Mouse (Mus musculus): ENCODE data around the gene Aplp1. TPM values are rescaled to one million over a fixed set of nuclear protein-coding genes. Genes with fewer than 3 reads are reported as not detected.

Gene Aplp1
- polyA plus RNA-seq, 1 experiment from 2014 or later: 214 TPM

GRCm38 (mm10) chr7:30421175-30421889, 24.0 kb downstream of the Aplp1 start, which contains the start of gene Nfkbid:
TSS of gene Nfkbid (plus strand) at chr7:30421732.
- peaks cover 10% of the 10 kb centered on the region; the same call in 1 of the 2 replicates for H3K36me3 ChIP-seq (replicated peaks)
- peaks cover 29% of the 10 kb centered on the region for H3K27me3 ChIP-seq
- peak; percentile 51 for ATAC-seq (ENCODE audit: low FRiP score)
- peak within 1 kb of the TSS; percentile 93 for H3K4me2 ChIP-seq
- H3K4me1 ChIP-seq: peaks cover 19% of the 10 kb centered on the region
- H3K9me3 ChIP-seq: no peaks in the 10 kb centered on the region
- peak within 1 kb of the TSS; percentile 59 for H3K9ac ChIP-seq
- WGBS: 9% methylated on average over 31 of the region's 31 CpGs
- H3K4me3 ChIP-seq (replicated peaks): peak within 1 kb of the TSS; percentile 60
- H3K27ac ChIP-seq: no peak within 1 kb of the TSS

GRCm38 (mm10) chr7:30420673-30421072, 24.7 kb downstream of the Aplp1 start:
- WGBS: 91% methylated on average over 3 of the region's 3 CpGs
- no peak overlapping the region for H3K27ac ChIP-seq
- ATAC-seq (ENCODE audit: low FRiP score): no peak
- H3K4me3 ChIP-seq (replicated peaks): no peak overlapping the region
- no peak overlapping the region for H3K9ac ChIP-seq
- H3K27me3 ChIP-seq: peaks cover 29% of the 10 kb centered on the region
- peaks cover 6% of the 10 kb centered on the region; the same call in 1 of the 2 replicates for H3K36me3 ChIP-seq (replicated peaks)
- H3K9me3 ChIP-seq: no peaks in the 10 kb centered on the region
- no peak overlapping the region for H3K4me2 ChIP-seq
- peaks cover 19% of the 10 kb centered on the region for H3K4me1 ChIP-seq

DNA sequence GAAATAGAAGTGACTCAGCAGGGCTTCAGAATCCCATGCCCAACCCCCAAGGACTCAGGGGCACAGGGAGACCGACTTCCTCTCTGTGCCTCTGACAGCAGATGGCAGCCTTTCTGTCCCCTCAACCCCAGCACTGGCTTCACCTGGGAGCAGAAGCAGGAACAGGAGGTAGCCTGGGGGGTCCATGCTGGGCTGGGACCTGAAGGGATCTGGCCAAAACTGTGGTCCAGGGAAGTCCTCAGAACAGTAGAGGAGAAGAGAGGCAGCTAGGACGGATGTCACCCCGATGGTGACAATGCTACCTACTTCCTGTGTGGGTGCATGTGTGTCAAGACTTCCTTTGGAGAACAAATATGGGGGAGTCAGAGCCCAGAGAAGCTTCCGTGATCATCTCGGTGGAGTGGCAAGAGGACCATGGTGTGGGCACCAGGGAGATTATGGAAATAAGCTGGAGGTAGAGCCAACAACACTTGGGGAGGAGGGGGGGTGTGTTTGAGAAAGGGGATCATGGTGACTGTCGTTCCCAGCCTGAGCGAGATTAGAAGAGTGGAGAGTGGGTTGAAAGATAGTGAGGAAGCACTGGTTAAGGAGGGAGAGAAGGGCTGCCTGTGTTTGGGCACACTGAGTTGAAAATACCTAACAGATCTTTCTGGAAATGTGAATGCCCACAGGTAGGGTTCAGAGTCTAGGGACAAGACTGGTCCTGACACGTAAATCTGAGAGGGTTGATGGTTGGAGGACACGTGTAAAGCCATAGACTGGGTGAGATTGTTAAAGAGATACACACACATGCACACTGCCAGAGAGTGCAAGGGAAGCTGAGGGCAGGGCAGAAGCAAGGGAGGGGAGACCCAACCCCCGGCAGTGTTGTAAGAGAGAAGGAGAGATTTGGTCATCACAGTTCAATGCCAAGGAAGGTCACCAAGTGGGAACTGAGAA, 25.5 kb downstream of the Aplp1 start, which contains the start of gene Hcst:
TSS of gene Hcst (minus strand) at position 294 of the 939 bp plus-strand sequence.
- Histone ChIP-seq H3K4me3 (replicated peaks) (no peak within 1 kb of the TSS), H3K4me2 (no peak within 1 kb of the TSS), H3K36me3 (replicated peaks) (no peaks in the 10 kb centered on the region), H3K9ac (no peak within 1 kb of the TSS), H3K4me1 (peaks cover 19% of the 10 kb centered on the region), H3K27me3 (peaks cover 29% of the 10 kb centered on the region), H3K9me3 (no peaks in the 10 kb centered on the region), H3K27ac (no peak within 1 kb of the TSS)
- WGBS: 77% methylated on average over 10 of the region's 10 CpGs
- no peak for ATAC-seq (ENCODE audit: low FRiP score)

- ATAC-seq (ENCODE audit: low FRiP score): no peak
- Histone ChIP-seq H3K36me3 (replicated peaks) (no peaks in the 10 kb centered on the region), H3K4me2 (no peak overlapping the region)
Observed at GRCm38 (mm10) chr7:30417856-30418255, 27.5 kb downstream of the Aplp1 start.

DNA sequence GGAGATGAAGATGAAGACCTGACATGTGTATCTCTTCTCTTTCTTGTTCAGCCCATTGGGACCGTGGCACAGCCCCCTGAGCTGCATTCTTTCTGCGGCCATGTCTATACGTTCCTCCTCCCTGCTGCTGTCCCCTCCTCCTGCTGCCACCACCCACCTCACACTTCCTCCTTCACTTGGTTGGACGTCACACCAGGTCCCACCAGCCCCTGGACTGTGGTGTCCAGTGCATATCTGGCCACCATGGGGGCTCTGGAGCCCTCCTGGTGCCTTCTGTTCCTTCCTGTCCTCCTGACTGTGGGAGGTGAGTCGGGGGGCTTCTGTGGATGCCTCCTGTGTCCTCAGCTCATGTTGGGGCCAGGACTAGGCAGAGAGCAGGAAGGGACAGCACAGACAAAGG, 31.7 kb downstream of the Aplp1 start, which contains the start of gene Tyrobp:
TSS of gene Tyrobp (plus strand) at position 165 of the 400 bp plus-strand sequence.
- Histone ChIP-seq H3K27ac (no peak within 1 kb of the TSS), H3K9me3 (no peaks in the 10 kb centered on the region), H3K4me1 (no peaks in the 10 kb centered on the region), H3K4me2 (no peak within 1 kb of the TSS), H3K27me3 (no peaks in the 10 kb centered on the region; the same call in 1 of the 2 replicates), H3K9ac (no peak within 1 kb of the TSS), H3K36me3 (replicated peaks) (no peaks in the 10 kb centered on the region), H3K4me3 (replicated peaks) (no peak within 1 kb of the TSS)
- no peak for ATAC-seq (ENCODE audit: low FRiP score)
- 70% methylated on average over 5 of the region's 5 CpGs for WGBS

More at GRCm38 (mm10) chr7:30417856-30418255, 27.5 kb downstream of the Aplp1 start:
- Histone ChIP-seq H3K4me1 (peaks cover 14% of the 10 kb centered on the region), H3K9me3 (no peaks in the 10 kb centered on the region), H3K27me3 (peaks cover 21% of the 10 kb centered on the region; the same call in 1 of the 2 replicates), H3K9ac (no peak overlapping the region), H3K27ac (no peak overlapping the region), H3K4me3 (replicated peaks) (no peak overlapping the region)
- 82% methylated on average over 9 of the region's 9 CpGs for WGBS

DNA sequence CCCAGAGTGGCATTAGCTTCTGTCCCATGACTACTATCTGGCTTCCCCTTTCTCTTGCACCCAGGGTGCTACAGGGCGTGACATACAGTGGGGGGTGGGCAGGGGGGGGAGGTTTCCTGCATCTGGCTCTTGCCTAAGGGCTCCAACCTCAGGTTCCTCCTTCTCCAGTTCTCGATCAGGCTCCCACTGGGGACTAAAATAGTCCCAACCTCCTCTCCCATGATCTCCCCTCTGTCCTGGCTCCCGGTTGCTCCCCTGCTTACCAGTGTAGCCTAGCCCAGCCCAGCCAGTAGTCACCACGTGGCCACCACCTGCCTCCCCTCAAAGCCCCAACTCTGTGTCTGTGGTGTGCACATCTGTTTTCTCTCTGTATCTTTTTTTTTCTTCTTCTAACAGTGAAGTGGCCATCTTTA, 32.6 kb downstream of the Aplp1 start:
- no peak overlapping the region for H3K27ac ChIP-seq
- WGBS: 58% methylated on average over 4 of the region's 4 CpGs
- H3K9me3 ChIP-seq: no peaks in the 10 kb centered on the region
- no peaks in the 10 kb centered on the region; the same call in 1 of the 2 replicates for H3K27me3 ChIP-seq
- no peak overlapping the region for H3K9ac ChIP-seq
- no peak overlapping the region for H3K4me2 ChIP-seq
- ATAC-seq (ENCODE audit: low FRiP score): no peak
- no peaks in the 10 kb centered on the region for H3K36me3 ChIP-seq (replicated peaks)
- no peaks in the 10 kb centered on the region for H3K4me1 ChIP-seq
- no peak overlapping the region for H3K4me3 ChIP-seq (replicated peaks)

DNA sequence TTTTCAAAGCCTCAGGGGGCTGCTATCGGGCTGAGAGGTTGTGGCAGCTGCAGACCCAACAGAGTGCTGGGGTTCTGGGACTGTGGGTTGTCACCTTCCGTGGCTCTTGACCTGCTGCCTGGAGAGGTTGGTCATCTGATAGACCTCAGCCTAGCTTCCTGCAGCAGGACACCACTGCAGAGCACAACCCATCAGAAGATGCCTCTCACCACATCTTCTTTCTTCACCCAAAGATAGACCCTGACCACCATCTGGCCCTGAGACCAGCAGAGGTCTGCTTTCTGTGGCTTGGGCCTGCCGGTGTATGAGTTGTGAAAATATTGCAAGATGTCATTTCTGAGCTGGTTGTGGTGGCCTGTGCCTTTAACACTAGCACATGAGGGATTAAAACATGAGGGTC, 34.3 kb downstream of the Aplp1 start:
- Histone ChIP-seq H3K4me1 (no peaks in the 10 kb centered on the region), H3K4me3 (replicated peaks) (no peak overlapping the region), H3K9me3 (no peaks in the 10 kb centered on the region), H3K27me3 (peaks cover 4% of the 10 kb centered on the region; the same call in 1 of the 2 replicates), H3K27ac (no peak overlapping the region), H3K9ac (no peak overlapping the region), H3K4me2 (no peak overlapping the region), H3K36me3 (replicated peaks) (no peaks in the 10 kb centered on the region)
- no peak for ATAC-seq (ENCODE audit: low FRiP score)
- 84% methylated on average over 3 of the region's 3 CpGs for WGBS

- WGBS: 84% methylated on average over 2 of the region's 2 CpGs
- H3K27me3 ChIP-seq: peaks cover 4% of the 10 kb centered on the region; the same call in 1 of the 2 replicates
- no peaks in the 10 kb centered on the region for H3K9me3 ChIP-seq
- H3K9ac ChIP-seq: no peak overlapping the region
- H3K4me3 ChIP-seq (replicated peaks): no peak overlapping the region
- no peaks in the 10 kb centered on the region for H3K36me3 ChIP-seq (replicated peaks)
- H3K27ac ChIP-seq: no peak overlapping the region
- ATAC-seq (ENCODE audit: low FRiP score): no peak
- H3K4me1 ChIP-seq: no peaks in the 10 kb centered on the region
- no peak overlapping the region for H3K4me2 ChIP-seq
Observed at GRCm38 (mm10) chr7:30409789-30410188, 35.5 kb downstream of the Aplp1 start.

- H3K4me1 ChIP-seq: no peaks in the 10 kb centered on the region
- no peaks in the 10 kb centered on the region for H3K9me3 ChIP-seq
- H3K27me3 ChIP-seq: peaks cover 4% of the 10 kb centered on the region; the same call in 1 of the 2 replicates
- H3K4me2 ChIP-seq: no peak overlapping the region
- no peak overlapping the region for H3K27ac ChIP-seq
- no peak for ATAC-seq (ENCODE audit: low FRiP score)
- no peaks in the 10 kb centered on the region for H3K36me3 ChIP-seq (replicated peaks)
- H3K9ac ChIP-seq: no peak overlapping the region
- no peak overlapping the region for H3K4me3 ChIP-seq (replicated peaks)
- 83% methylated on average over 3 of the region's 3 CpGs for WGBS
Observed at GRCm38 (mm10) chr7:30408639-30409038, 36.7 kb downstream of the Aplp1 start.

DNA sequence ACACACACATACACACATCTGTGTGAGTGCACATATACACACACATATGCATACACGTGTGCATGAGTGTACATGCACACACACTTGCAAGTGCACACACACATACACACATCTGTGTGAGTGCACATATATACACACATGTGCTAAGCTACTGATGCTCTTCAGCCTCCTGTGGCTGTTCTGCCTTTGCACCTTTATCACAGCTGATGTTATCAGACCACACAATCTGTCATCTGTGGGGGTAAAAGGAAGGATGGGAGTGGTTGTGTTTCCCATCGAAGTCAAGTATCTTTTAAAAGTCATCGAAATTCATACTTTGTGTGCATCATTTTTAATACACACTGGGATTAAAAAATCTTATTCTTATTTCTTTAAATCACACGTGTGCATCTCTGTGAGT, 43.0 kb downstream of the Aplp1 start:
- WGBS: 73% methylated on average over 4 of the region's 4 CpGs
- Histone ChIP-seq H3K27ac (no peak overlapping the region), H3K4me3 (replicated peaks) (no peak overlapping the region), H3K4me1 (0 out of 2 replicates have a peak, but pooled peaks cover 3% of the 10 kb centered on the region), H3K36me3 (replicated peaks) (no peaks in the 10 kb centered on the region), H3K9ac (no peak overlapping the region), H3K9me3 (no peaks in the 10 kb centered on the region), H3K4me2 (no peak overlapping the region), H3K27me3 (0 out of 2 replicates have a peak, but pooled peaks cover 8% of the 10 kb centered on the region)
- no peak for ATAC-seq (ENCODE audit: low FRiP score)

DNA sequence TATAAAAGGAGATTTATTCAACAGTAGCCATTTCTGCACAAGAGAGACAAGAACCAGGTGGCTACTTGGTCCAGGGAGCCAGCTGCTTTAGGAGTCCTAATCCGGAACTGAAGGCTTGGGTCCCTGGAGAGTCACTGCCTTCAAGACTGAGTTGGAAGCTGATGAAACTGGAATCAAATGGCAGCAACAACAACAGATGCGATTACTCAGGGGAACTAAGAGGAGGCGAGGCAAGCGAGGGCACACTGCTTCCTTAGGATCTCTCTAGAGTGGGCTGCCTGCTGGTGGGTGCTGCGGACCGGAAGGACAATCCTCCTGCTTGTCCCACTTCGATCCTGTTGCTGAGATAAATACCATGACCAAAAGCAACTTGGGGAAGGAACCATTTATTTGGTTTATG, 45.7 kb downstream of the Aplp1 start:
- 0 out of 2 replicates have a peak, but pooled peaks cover 3% of the 10 kb centered on the region for H3K4me1 ChIP-seq
- WGBS: 61% methylated on average over 7 of the region's 7 CpGs
- no peaks in the 10 kb centered on the region for H3K36me3 ChIP-seq (replicated peaks)
- H3K9me3 ChIP-seq: no peaks in the 10 kb centered on the region
- no peak overlapping the region for H3K27ac ChIP-seq
- no peak for ATAC-seq (ENCODE audit: low FRiP score)
- H3K4me3 ChIP-seq (replicated peaks): no peak overlapping the region
- H3K9ac ChIP-seq: no peak overlapping the region
- H3K4me2 ChIP-seq: no peak overlapping the region
- H3K27me3 ChIP-seq: 0 out of 2 replicates have a peak, but pooled peaks cover 5% of the 10 kb centered on the region

GRCm38 (mm10) chr7:30394871-30395270, 50.5 kb downstream of the Aplp1 start:
- no peak for ATAC-seq (ENCODE audit: low FRiP score)
- no peak overlapping the region for H3K9ac ChIP-seq
- H3K4me1 ChIP-seq: 0 out of 2 replicates have a peak, but pooled peaks cover 3% of the 10 kb centered on the region
- no peaks in the 10 kb centered on the region; the same call in 1 of the 2 replicates for H3K27me3 ChIP-seq
- H3K27ac ChIP-seq: no peak overlapping the region
- H3K36me3 ChIP-seq (replicated peaks): no peaks in the 10 kb centered on the region
- H3K4me2 ChIP-seq: no peak overlapping the region
- 40% methylated on average over 2 of the region's 2 CpGs for WGBS
- H3K4me3 ChIP-seq (replicated peaks): no peak overlapping the region
- H3K9me3 ChIP-seq: no peaks in the 10 kb centered on the region
